Comparison of ENCODE assay signal across 12 mouse cellular contexts in genomic region chr15:77733903-77734302, GRCm38 (mm10). TPM values are rescaled to one million over a fixed set of nuclear protein-coding genes. Genes with fewer than 3 reads are reported as not detected.
"Had no signal": no experiment of that assay in that cellular context is flagged by ENCODE, and none has a peak within 500 bp of the region (broad histone marks: within the 10 kb centered on the region; RNA-seq: fewer than 3 reads in every experiment).

No protein-coding gene starts in this region.

RNA-seq across cellular contexts. Expression of gene Apol9b, which starts 5.1 kb away (rescaled TPM):
- polyA plus RNA-seq: liver, embryonic 16.5 days; lung, embryonic 14.5 days; midbrain, embryonic 10.5 days; midbrain, embryonic 12.5 days; midbrain, embryonic 14.5 days; midbrain, embryonic 16.5 days; neural tube, embryonic 12.5 days; stomach, embryonic 14.5 days; testis, adult 2 months had no signal

RNA-seq across cellular contexts. Expression of gene Apol8, which starts 22.9 kb away (rescaled TPM):
- polyA plus RNA-seq: lung, embryonic 14.5 days; thymus, postnatal 0 days had no signal

RNA-seq across cellular contexts. Expression of gene Apol7e, which starts 35.2 kb away (rescaled TPM):
- polyA plus RNA-seq: liver, embryonic 16.5 days; lung, embryonic 14.5 days; lung, embryonic 16.5 days; midbrain, embryonic 10.5 days; midbrain, embryonic 12.5 days; midbrain, embryonic 14.5 days; midbrain, embryonic 16.5 days; neural tube, embryonic 12.5 days; neural tube, embryonic 14.5 days; testis, adult 2 months had no signal
